Mouse (Mus musculus) macrophage (primary cell): ENCODE data around the gene Rd3. TPM values are rescaled to one million over a fixed set of nuclear protein-coding genes. Genes with fewer than 3 reads are reported as not detected.

Source experiments
- H3K27ac ChIP-seq: fragments of 350-480 bp; formaldehyde crosslinking; 2 replicates; pipeline ENCODE4 v1.9.0; 2021
- H3K36me3 ChIP-seq: fragments of 350-480 bp; formaldehyde crosslinking; 2 replicates; pipeline ENCODE4 v1.9.0; 2021; ENCODE audit errors: inconsistent target
- H3K4me3 ChIP-seq: fragments of 350-480 bp; formaldehyde crosslinking; 2 replicates; pipeline ENCODE4 v1.9.0; 2021; ENCODE audit errors: inconsistent target
- H3K79me2 ChIP-seq: fragments of 350-480 bp; formaldehyde crosslinking; 2 replicates; pipeline ENCODE4 v1.9.0; 2021; ENCODE audit errors: inconsistent target
- WGBS: methylation state at CpG from one replicate; pipeline ENCODE4 v1.1.7; 2026; ENCODE audit warnings: inconsistent platforms; ENCODE audit not compliant: missing documents; 5-methylcytosine and 5-hydroxymethylcytosine counted together
- polyA plus RNA-seq: library from polyadenylated mRNA; stranded (reverse); fragments of 250-400 nt; gene quantifications from 3 replicates; pipeline ENCODE4 v1.2.4, GENCODE M21; 2018; ENCODE audit warnings: inconsistent platforms

Gene Rd3
- polyA plus RNA-seq, 1 experiment from 2014 or later = 0.23 TPM

DNA sequence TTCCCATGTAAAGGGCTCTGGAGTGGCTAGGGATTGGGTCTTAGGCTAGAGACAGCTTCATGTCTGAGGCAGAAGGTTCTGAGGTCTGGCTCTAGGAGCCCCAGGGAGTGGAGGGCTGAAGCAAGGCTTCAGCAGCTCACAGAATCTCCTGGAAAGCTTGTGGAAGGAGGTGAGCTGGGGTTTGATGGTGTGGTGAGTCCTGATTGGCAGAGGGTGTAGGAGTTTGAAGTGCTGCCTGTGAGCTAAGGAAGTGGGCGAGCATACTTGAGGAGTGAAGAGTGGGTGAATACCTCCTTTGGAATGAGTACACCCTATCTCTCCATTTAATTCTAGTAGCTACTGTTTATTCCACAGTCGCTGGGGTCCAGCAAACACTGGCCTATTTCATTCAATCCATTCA is 26.6 kb upstream of the Rd3 start:
- H3K79me2 ChIP-seq = no peaks in the 10 kb centered on the region
- no peak overlapping the region for H3K4me3 ChIP-seq
- WGBS = 73% methylated on average over 2 of the region's 2 CpGs
- H3K27ac ChIP-seq = peak overlapping the region; percentile 22; the same call in 1 of the 2 replicates
- no peaks in the 10 kb centered on the region for H3K36me3 ChIP-seq

- no peak overlapping the region for H3K27ac ChIP-seq
- peaks cover 6% of the 10 kb centered on the region; the same call in 1 of the 2 replicates for H3K79me2 ChIP-seq
- no peaks in the 10 kb centered on the region for H3K36me3 ChIP-seq
- 97% methylated on average over 11 of the region's 11 CpGs for WGBS
- no peak overlapping the region for H3K4me3 ChIP-seq
Measured at GRCm38 (mm10) chr1:191952733-191953335, 24.3 kb upstream of the Rd3 start.

GRCm38 (mm10) chr1:191955101-191955500 is 22.1 kb upstream of the Rd3 start:
- H3K27ac ChIP-seq = peak overlapping the region; percentile 94
- H3K36me3 ChIP-seq = no peaks in the 10 kb centered on the region
- 5% methylated on average over 3 of the region's 3 CpGs for WGBS
- no peak overlapping the region for H3K4me3 ChIP-seq
- H3K79me2 ChIP-seq = peaks cover 14% of the 10 kb centered on the region; the same call in 1 of the 2 replicates

GRCm38 (mm10) chr1:191956261-191956660 is 20.9 kb upstream of the Rd3 start:
- peak overlapping the region; percentile 94 for H3K27ac ChIP-seq
- H3K36me3 ChIP-seq = no peaks in the 10 kb centered on the region
- H3K79me2 ChIP-seq = peaks cover 14% of the 10 kb centered on the region; the same call in 1 of the 2 replicates
- 38% methylated on average over 3 of the region's 3 CpGs for WGBS
- peak overlapping the region; percentile 41 for H3K4me3 ChIP-seq

- WGBS = 67% methylated on average over 2 of the region's 2 CpGs
Measured at GRCm38 (mm10) chr1:191956871-191957270, 20.3 kb upstream of the Rd3 start.

GRCm38 (mm10) chr1:191957321-191957720 is 19.8 kb upstream of the Rd3 start:
- Histone ChIP-seq H3K36me3 (no peaks in the 10 kb centered on the region), H3K27ac (peak overlapping the region; percentile 94), H3K79me2 (peaks cover 14% of the 10 kb centered on the region; the same call in 1 of the 2 replicates), H3K4me3 (peak overlapping the region; percentile 41)
- WGBS = 89% methylated on average over 3 of the region's 3 CpGs

More at GRCm38 (mm10) chr1:191956871-191957270, 20.3 kb upstream of the Rd3 start:
- H3K79me2 ChIP-seq = peaks cover 14% of the 10 kb centered on the region; the same call in 1 of the 2 replicates
- H3K4me3 ChIP-seq = peak overlapping the region; percentile 41
- peak overlapping the region; percentile 94 for H3K27ac ChIP-seq
- H3K36me3 ChIP-seq = no peaks in the 10 kb centered on the region

DNA sequence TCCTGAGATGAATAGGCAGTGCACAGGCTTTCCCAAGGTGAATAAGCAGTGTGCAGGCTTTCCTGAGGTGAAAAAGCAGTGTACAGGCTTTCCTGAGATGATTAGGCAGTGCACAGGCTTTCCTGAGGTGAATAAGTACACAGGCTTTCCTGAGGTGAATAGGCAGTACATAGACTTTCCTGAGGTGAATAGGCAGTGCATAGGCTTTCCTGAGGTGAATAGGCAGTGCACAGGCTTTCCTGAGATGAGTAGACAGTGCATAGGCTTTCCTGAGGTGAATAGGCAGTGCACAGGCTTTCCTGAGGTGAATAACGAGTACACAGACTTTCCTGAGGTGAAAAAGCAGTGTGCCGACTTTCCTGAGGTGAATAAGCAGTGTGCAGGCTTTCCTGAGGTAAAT is 16.2 kb upstream of the Rd3 start:
- 58% methylated on average over 2 of the region's 2 CpGs for WGBS
- Histone ChIP-seq H3K79me2 (peaks cover 14% of the 10 kb centered on the region; the same call in 1 of the 2 replicates), H3K27ac (no peak overlapping the region), H3K36me3 (no peaks in the 10 kb centered on the region), H3K4me3 (no peak overlapping the region)

- no peaks in the 10 kb centered on the region for H3K36me3 ChIP-seq
Measured at GRCm38 (mm10) chr1:191963413-191963812, 13.8 kb upstream of the Rd3 start.

DNA sequence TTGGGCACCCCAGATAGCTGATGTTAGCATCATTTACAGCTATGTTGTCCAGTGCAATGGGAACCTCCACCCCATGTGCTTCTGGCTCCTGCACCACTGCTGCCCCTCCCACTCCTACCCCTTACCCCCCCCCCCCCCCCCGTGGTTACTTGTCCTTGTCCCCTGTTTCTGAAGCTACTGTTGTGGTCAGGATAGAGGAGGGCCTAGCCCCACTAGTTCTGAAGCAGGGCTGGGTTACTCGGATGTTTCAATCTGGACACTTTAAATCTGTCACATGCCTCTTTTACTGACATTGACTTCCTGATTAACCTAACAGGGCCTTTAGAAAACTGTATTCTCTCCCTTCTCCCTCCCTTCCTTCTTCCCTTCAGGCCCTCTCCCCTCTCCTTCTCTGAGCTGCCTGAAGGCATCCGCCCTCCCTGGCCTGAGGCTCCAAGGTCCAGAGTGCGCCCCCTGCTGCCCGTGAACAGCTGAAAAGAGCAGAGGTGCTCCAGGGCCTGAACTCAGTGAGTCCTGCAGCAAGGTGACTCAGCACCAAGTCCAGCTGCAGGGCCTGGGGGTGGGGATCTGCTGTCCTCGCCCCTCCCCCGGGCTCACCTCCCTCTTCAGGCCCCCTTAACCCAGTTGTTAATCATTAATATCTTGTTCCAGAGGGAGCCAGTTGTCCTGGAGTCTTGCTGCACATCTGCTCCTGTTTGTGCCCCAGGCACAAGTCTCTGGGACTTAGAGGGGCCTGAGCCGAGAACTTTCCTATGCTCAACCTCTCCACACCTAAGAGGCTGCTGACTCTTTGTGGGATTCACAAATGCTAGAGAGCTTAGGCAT is 13.0 kb upstream of the Rd3 start:
- no peak overlapping the region for H3K4me3 ChIP-seq
- WGBS = 34% methylated on average over 7 of the region's 8 CpGs
- H3K27ac ChIP-seq = 0 out of 2 replicates have a peak overlapping the region, but pooled peaks have one; percentile 1

More at GRCm38 (mm10) chr1:191963413-191963812, 13.8 kb upstream of the Rd3 start:
- 69% methylated on average over 3 of the region's 3 CpGs for WGBS
- Histone ChIP-seq H3K79me2 (peaks cover 6% of the 10 kb centered on the region; the same call in 1 of the 2 replicates), H3K4me3 (no peak overlapping the region), H3K27ac (0 out of 2 replicates have a peak overlapping the region, but pooled peaks have one; percentile 12)

GRCm38 (mm10) chr1:191964773-191965481 is 12.2 kb upstream of the Rd3 start:
- no peaks in the 10 kb centered on the region for H3K79me2 ChIP-seq
- H3K27ac ChIP-seq = 0 out of 2 replicates have a peak overlapping the region, but pooled peaks have one; percentile 1
- no peak overlapping the region for H3K4me3 ChIP-seq
- WGBS = 17% methylated on average over 13 of the region's 13 CpGs
- no peaks in the 10 kb centered on the region for H3K36me3 ChIP-seq

More for the DNA sequence above, 13.0 kb upstream of the Rd3 start:
- H3K36me3 ChIP-seq = no peaks in the 10 kb centered on the region
- H3K79me2 ChIP-seq = no peaks in the 10 kb centered on the region

GRCm38 (mm10) chr1:191969939-191970338 is 7.2 kb upstream of the Rd3 start:
- Histone ChIP-seq H3K4me3 (no peak overlapping the region), H3K27ac (no peak overlapping the region), H3K36me3 (no peaks in the 10 kb centered on the region), H3K79me2 (no peaks in the 10 kb centered on the region)
- 93% methylated on average over 5 of the region's 5 CpGs for WGBS

GRCm38 (mm10) chr1:191974509-191975405 is 2.4 kb upstream of the Rd3 start:
- WGBS = 42% methylated on average over 13 of the region's 13 CpGs

DNA sequence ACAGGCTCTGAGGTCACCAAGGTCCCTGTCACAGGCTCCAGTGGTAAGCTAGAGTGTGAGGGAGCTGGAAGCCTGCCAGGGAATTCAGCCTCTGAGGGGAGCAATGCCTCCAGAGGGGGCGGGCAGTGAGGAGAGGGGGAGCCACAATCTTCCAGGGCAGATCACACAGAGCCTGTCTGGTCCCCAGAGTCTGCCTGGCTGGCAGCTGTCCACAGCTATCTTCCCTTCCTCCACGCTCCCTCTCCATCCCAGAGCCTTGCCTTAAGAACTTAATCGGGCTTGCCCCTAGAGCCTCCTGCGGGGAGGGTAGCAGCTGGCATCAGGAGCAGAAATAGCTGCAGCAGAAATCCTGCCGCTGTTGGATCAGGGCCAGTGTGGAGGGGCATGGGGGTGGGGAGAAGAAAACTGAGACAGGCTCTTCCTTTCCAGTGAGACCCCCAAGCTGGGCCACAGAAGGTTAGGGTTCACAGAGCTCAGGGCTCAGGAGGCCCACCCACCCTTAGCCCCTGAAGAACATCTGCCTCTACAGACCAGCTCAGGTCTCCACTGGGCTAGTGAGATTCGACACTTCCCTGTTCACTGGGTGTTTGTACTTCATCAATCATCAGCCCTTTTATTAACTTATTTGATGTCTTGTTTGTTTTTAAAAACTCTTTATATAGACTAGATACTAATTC is 4.4 kb downstream of the Rd3 start:
- WGBS = 50% methylated on average over 6 of the region's 6 CpGs
- H3K36me3 ChIP-seq = no peaks in the 10 kb centered on the region
- no peaks in the 10 kb centered on the region for H3K79me2 ChIP-seq
- no peak overlapping the region for H3K4me3 ChIP-seq
- H3K27ac ChIP-seq = no peak overlapping the region

More at GRCm38 (mm10) chr1:191974509-191975405, 2.4 kb upstream of the Rd3 start:
- no peaks in the 10 kb centered on the region for H3K79me2 ChIP-seq
- H3K36me3 ChIP-seq = no peaks in the 10 kb centered on the region
- H3K4me3 ChIP-seq = no peak overlapping the region
- no peak overlapping the region for H3K27ac ChIP-seq
